Mouse (Mus musculus): ENCODE measurements around the gene Qser1. TPM values are rescaled to one million over a fixed set of nuclear protein-coding genes. Genes with fewer than 3 reads are reported as not detected.

The Qser1 gene
- polyA plus RNA-seq, 1 experiment from 2014 or later: 21.6 TPM

GRCm38 (mm10) chr2:104732033-104732444 lies 84.5 kb downstream of the Qser1 start:
- Histone ChIP-seq H3K4me2 (replicated peaks; ENCODE audit: low read depth, low read length) (no peak overlapping the region), H3K4me3 (ENCODE audit: low read length) (no peak overlapping the region), H3K9ac (ENCODE audit: low read depth, low read length) (no peak overlapping the region), H3K4me1 (ENCODE audit: control insufficient read depth, insufficient read depth, low read length) (no peaks in the 10 kb centered on the region), H3K9me3 (ENCODE audit: control insufficient read depth, low read length) (no peaks in the 10 kb centered on the region), H3K27ac (ENCODE audit: low read depth, low read length) (no peak overlapping the region), H3K36me3 (ENCODE audit: control insufficient read depth, insufficient read depth, low read length) (no peaks in the 10 kb centered on the region), H3K27me3 (ENCODE audit: control insufficient read depth, insufficient read depth, low read length) (no peaks in the 10 kb centered on the region)
- ATAC-seq (ENCODE audit: low FRiP score, low TSS enrichment): no peak
- WGBS: 67% methylated on average over 9 of the region's 9 CpGs

GRCm38 (mm10) chr2:104727369-104727768 lies 89.2 kb downstream of the Qser1 start:
- ATAC-seq (ENCODE audit: low FRiP score, low TSS enrichment): no peak
- H3K9me3 ChIP-seq (ENCODE audit: control insufficient read depth, low read length): no peaks in the 10 kb centered on the region
- WGBS: 67% methylated on average over 1 of the region's 1 CpGs
- H3K4me3 ChIP-seq (ENCODE audit: low read length): no peak overlapping the region
- no peak overlapping the region for H3K9ac ChIP-seq (ENCODE audit: low read depth, low read length)
- no peak overlapping the region for H3K4me2 ChIP-seq (replicated peaks; ENCODE audit: low read depth, low read length)
- H3K4me1 ChIP-seq (ENCODE audit: control insufficient read depth, insufficient read depth, low read length): no peaks in the 10 kb centered on the region
- no peaks in the 10 kb centered on the region for H3K36me3 ChIP-seq (ENCODE audit: control insufficient read depth, insufficient read depth, low read length)
- no peaks in the 10 kb centered on the region for H3K27me3 ChIP-seq (ENCODE audit: control insufficient read depth, insufficient read depth, low read length)
- H3K27ac ChIP-seq (ENCODE audit: low read depth, low read length): no peak overlapping the region

DNA sequence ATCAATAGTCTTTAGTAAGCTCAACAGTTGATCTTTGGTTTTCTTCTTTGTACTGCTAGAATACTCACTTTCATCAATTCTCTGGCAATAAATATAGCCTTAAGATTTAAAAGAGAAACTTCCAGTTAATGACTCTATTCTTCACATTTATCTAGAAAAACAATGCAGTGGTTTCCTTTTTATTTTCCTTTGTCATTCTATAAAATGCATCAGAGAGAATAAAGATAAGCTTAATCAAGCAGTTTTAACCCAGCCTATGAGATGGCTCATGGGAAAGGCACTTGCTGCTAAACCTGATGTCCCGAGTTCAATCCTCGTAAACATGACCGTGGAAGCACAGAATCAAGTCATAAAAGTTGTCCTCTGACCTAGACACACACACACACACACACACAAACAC lies 94.5 kb downstream of the Qser1 start:
- no peak overlapping the region for H3K4me2 ChIP-seq (replicated peaks; ENCODE audit: low read depth, low read length)
- no peak overlapping the region for H3K9ac ChIP-seq (ENCODE audit: low read depth, low read length)
- no peak for ATAC-seq (ENCODE audit: low FRiP score, low TSS enrichment)
- no peak overlapping the region for H3K4me3 ChIP-seq (ENCODE audit: low read length)
- H3K36me3 ChIP-seq (ENCODE audit: control insufficient read depth, insufficient read depth, low read length): no peaks in the 10 kb centered on the region
- 51% methylated on average over 3 of the region's 3 CpGs for WGBS
- H3K9me3 ChIP-seq (ENCODE audit: control insufficient read depth, low read length): no peaks in the 10 kb centered on the region
- H3K27me3 ChIP-seq (ENCODE audit: control insufficient read depth, insufficient read depth, low read length): no peaks in the 10 kb centered on the region
- H3K27ac ChIP-seq (ENCODE audit: low read depth, low read length): no peak overlapping the region
- H3K4me1 ChIP-seq (ENCODE audit: control insufficient read depth, insufficient read depth, low read length): no peaks in the 10 kb centered on the region

- WGBS: 83% methylated on average over 4 of the region's 4 CpGs
- Histone ChIP-seq H3K4me2 (replicated peaks; ENCODE audit: low read depth, low read length) (no peak overlapping the region), H3K4me1 (ENCODE audit: control insufficient read depth, insufficient read depth, low read length) (no peaks in the 10 kb centered on the region; the same call in 1 of the 2 replicates), H3K27ac (ENCODE audit: low read depth, low read length) (no peak overlapping the region), H3K9me3 (ENCODE audit: control insufficient read depth, low read length) (no peaks in the 10 kb centered on the region), H3K9ac (ENCODE audit: low read depth, low read length) (no peak overlapping the region), H3K36me3 (ENCODE audit: control insufficient read depth, insufficient read depth, low read length) (no peaks in the 10 kb centered on the region), H3K4me3 (ENCODE audit: low read length) (no peak overlapping the region), H3K27me3 (ENCODE audit: control insufficient read depth, insufficient read depth, low read length) (no peaks in the 10 kb centered on the region)
- ATAC-seq (ENCODE audit: low FRiP score, low TSS enrichment): no peak
Measured at GRCm38 (mm10) chr2:104717827-104718226, 98.7 kb downstream of the Qser1 start.

GRCm38 (mm10) chr2:104717231-104717735 lies 99.3 kb downstream of the Qser1 start:
- no peak overlapping the region for H3K9ac ChIP-seq (ENCODE audit: low read depth, low read length)
- no peaks in the 10 kb centered on the region for H3K27me3 ChIP-seq (ENCODE audit: control insufficient read depth, insufficient read depth, low read length)
- no peaks in the 10 kb centered on the region for H3K36me3 ChIP-seq (ENCODE audit: control insufficient read depth, insufficient read depth, low read length)
- WGBS: 88% methylated on average over 2 of the region's 2 CpGs
- no peak for ATAC-seq (ENCODE audit: low FRiP score, low TSS enrichment)
- no peak overlapping the region for H3K27ac ChIP-seq (ENCODE audit: low read depth, low read length)
- no peak overlapping the region for H3K4me3 ChIP-seq (ENCODE audit: low read length)
- no peaks in the 10 kb centered on the region for H3K9me3 ChIP-seq (ENCODE audit: control insufficient read depth, low read length)
- no peaks in the 10 kb centered on the region; the same call in 1 of the 2 replicates for H3K4me1 ChIP-seq (ENCODE audit: control insufficient read depth, insufficient read depth, low read length)
- H3K4me2 ChIP-seq (replicated peaks; ENCODE audit: low read depth, low read length): no peak overlapping the region

DNA sequence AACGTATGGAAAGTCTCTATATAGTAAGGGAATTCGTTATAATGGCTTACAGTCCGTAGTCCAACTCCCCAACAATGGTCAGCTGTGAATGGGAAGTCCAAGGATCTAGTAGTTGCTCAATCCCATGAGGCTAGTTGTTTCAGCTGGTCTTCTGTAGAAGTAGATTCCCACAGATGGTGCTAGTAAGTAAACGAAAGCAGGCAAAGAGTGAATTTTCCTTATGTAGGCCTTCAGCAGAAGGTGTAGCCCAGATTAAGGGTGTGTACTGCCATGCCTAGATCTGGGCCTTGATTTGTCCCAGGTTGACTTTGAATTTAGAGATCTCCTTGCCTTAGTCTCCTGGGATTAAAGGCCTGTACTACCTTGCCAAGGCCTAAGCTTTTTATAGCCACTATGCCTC lies 100.3 kb downstream of the Qser1 start, which contains the start of gene Pin1rt1:
Pin1rt1 (minus strand) TSS at position 101 of the 400 bp plus-strand sequence.
- Histone ChIP-seq H3K27ac (ENCODE audit: low read depth, low read length) (no peak within 1 kb of the TSS), H3K4me1 (ENCODE audit: control insufficient read depth, insufficient read depth, low read length) (peaks cover 1% of the 10 kb centered on the region), H3K4me3 (ENCODE audit: low read length) (no peak within 1 kb of the TSS), H3K9ac (ENCODE audit: low read depth, low read length) (no peak within 1 kb of the TSS), H3K27me3 (ENCODE audit: control insufficient read depth, insufficient read depth, low read length) (no peaks in the 10 kb centered on the region), H3K36me3 (ENCODE audit: control insufficient read depth, insufficient read depth, low read length) (no peaks in the 10 kb centered on the region), H3K9me3 (ENCODE audit: control insufficient read depth, low read length) (no peaks in the 10 kb centered on the region), H3K4me2 (replicated peaks; ENCODE audit: low read depth, low read length) (no peak within 1 kb of the TSS)
- ATAC-seq (ENCODE audit: low FRiP score, low TSS enrichment): no peak
- 89% methylated on average over 4 of the region's 4 CpGs for WGBS

GRCm38 (mm10) chr2:104714254-104714691 lies 102.3 kb downstream of the Qser1 start:
- H3K4me1 ChIP-seq (ENCODE audit: control insufficient read depth, insufficient read depth, low read length): peaks cover 10% of the 10 kb centered on the region
- no peak overlapping the region for H3K4me2 ChIP-seq (replicated peaks; ENCODE audit: low read depth, low read length)
- no peaks in the 10 kb centered on the region for H3K27me3 ChIP-seq (ENCODE audit: control insufficient read depth, insufficient read depth, low read length)
- ATAC-seq (ENCODE audit: low FRiP score, low TSS enrichment): no peak
- no peaks in the 10 kb centered on the region for H3K9me3 ChIP-seq (ENCODE audit: control insufficient read depth, low read length)
- no peak overlapping the region for H3K4me3 ChIP-seq (ENCODE audit: low read length)
- no peak overlapping the region for H3K27ac ChIP-seq (ENCODE audit: low read depth, low read length)
- WGBS: 39% methylated on average over 15 of the region's 15 CpGs
- H3K9ac ChIP-seq (ENCODE audit: low read depth, low read length): no peak overlapping the region
- H3K36me3 ChIP-seq (ENCODE audit: control insufficient read depth, insufficient read depth, low read length): no peaks in the 10 kb centered on the region

- no peaks in the 10 kb centered on the region for H3K27me3 ChIP-seq (ENCODE audit: control insufficient read depth, insufficient read depth, low read length)
- H3K27ac ChIP-seq (ENCODE audit: low read depth, low read length): peak overlapping the region; percentile 81
- H3K9ac ChIP-seq (ENCODE audit: low read depth, low read length): peak overlapping the region; percentile 84
- H3K4me1 ChIP-seq (ENCODE audit: control insufficient read depth, insufficient read depth, low read length): peaks cover 10% of the 10 kb centered on the region
- H3K4me2 ChIP-seq (replicated peaks; ENCODE audit: low read depth, low read length): peak overlapping the region; percentile 71
- ATAC-seq (ENCODE audit: low FRiP score, low TSS enrichment): peak; percentile 37; the same call in 1 of the 2 replicates
- H3K36me3 ChIP-seq (ENCODE audit: control insufficient read depth, insufficient read depth, low read length): no peaks in the 10 kb centered on the region
- 2% methylated on average over 7 of the region's 7 CpGs for WGBS
- H3K9me3 ChIP-seq (ENCODE audit: control insufficient read depth, low read length): no peaks in the 10 kb centered on the region
- peak overlapping the region; percentile 92 for H3K4me3 ChIP-seq (ENCODE audit: low read length)
Measured at GRCm38 (mm10) chr2:104712486-104712809, 104.1 kb downstream of the Qser1 start.

DNA sequence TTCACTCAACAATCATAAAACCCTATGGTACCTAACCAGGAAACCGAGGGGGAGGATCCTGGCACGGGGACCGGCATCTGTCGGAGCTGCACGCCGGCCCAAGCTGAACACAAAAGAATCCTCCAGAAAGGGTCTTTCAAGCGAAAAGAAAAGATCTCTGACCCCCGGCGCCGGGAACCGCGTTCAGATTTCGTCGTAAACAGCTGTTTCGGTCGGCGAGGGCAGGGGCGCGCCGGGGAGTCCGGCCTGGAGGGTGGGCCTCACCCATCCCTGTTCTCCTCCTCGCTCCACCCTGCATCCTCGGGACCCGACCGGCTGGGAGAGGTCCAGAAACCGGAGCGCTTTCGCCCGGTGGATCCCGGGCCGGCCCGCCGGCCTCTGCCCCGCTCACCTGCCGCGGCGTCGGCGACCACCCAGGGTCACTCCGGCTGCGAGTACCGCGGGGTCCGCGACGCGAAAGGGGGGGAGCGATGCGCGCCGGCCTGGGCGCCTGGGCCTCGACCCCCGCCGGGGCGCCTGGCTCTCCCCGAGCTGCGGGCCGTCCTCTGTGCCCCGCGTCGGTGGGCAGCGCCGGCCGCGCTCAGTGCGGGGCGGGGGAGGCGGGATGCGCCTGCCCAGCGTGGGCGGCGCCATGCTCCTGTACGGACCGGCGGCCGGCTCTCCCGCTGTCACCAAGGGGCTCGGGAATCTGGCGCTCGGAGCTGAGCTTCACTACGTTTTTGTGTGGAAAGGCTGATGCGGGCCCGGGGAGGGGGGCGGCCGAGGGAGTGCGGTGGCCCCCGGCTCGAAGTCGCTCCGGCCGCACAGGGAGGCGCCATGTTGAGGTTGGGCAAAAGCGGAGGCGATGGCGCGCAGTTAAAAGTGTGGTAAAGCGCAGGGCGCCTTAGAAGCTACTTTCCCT lies 104.7 kb downstream of the Qser1 start, which contains the start of gene Tcp11l1:
Tcp11l1 (minus strand) TSS at position 585 of the 901 bp plus-strand sequence.
- WGBS: under 1% methylated on average over 78 of the region's 99 CpGs
- H3K36me3 ChIP-seq (ENCODE audit: control insufficient read depth, insufficient read depth, low read length): no peaks in the 10 kb centered on the region
- H3K4me2 ChIP-seq (replicated peaks; ENCODE audit: low read depth, low read length): peak within 1 kb of the TSS; percentile 71
- no peaks in the 10 kb centered on the region for H3K9me3 ChIP-seq (ENCODE audit: control insufficient read depth, low read length)
- peak within 1 kb of the TSS; percentile 92 for H3K4me3 ChIP-seq (ENCODE audit: low read length)
- H3K4me1 ChIP-seq (ENCODE audit: control insufficient read depth, insufficient read depth, low read length): peaks cover 10% of the 10 kb centered on the region
- H3K27ac ChIP-seq (ENCODE audit: low read depth, low read length): peak within 1 kb of the TSS; percentile 81
- H3K27me3 ChIP-seq (ENCODE audit: control insufficient read depth, insufficient read depth, low read length): no peaks in the 10 kb centered on the region
- peak within 1 kb of the TSS; percentile 84 for H3K9ac ChIP-seq (ENCODE audit: low read depth, low read length)
- peak; percentile 92 for ATAC-seq (ENCODE audit: low FRiP score, low TSS enrichment)
